Mouse (Mus musculus): ENCODE results near the gene Tmem268.

The Tmem268 gene

DNA sequence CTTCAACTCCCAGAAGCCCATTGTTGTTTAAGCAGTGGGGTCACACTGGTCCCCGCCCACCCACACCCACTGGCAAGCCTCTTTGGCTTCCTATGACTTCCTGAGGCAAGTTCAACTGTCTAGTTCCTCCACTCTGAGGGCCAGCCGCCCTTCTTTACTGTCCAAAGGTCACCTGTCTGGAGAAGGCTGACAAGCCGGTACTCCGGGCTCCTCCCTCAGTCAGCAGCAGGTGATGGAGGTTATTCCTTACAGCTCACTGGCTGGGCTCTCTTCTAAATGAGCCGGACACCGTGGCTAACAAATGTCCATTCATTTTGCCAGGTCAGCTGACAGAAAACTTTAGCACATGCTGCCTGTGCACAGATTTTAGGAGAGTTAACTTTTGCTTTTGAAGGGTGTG, 42.2 kb downstream of the Tmem268 start:
- DNase-seq (ENCODE audit: low read depth, low spot score), result no peak

DNA sequence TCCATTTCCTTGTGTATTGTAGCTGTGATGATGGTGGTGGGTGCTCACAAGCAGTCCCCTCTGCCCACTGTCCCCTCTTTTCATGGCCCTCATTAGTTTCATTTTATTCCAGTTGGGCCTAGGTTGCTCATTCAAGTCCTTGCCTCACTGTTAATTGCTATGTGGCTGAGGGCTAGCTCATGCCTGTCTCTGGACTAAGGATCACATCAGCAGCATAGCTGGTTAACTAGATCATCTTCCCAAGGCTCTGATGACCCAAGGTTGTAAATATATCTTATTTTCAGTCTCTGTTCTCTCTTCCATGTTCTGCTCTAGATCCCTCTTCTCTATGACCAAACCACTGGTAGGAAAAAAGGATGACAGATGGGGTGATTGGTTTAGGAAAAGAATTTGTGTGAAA, 42.7 kb downstream of the Tmem268 start:
- DNase-seq (ENCODE audit: low read depth, low spot score), result no peak

DNA sequence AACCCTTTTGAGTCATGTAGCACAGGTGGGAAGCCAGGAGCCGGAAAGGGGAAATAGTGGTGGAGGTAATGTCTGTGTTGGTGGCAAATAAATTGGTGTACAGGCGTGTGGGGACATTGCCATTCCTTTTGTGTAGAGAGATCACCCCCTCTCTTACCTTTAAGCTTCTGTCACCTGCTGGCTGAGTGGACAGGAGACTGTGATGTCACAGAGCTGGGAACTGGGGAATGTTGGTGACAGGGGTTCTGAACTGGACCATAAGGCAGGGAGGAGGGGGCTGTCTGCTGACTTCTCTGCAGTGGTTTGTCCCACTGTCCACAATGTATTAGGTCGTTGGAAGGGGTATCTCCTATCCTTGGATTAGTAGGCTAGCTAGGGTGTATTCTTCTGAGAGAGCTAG, 46.4 kb downstream of the Tmem268 start, which contains the start of gene Gm11213:
Gm11213 (minus strand) TSS at position 317 of the 400 bp plus-strand sequence.
- DNase-seq (ENCODE audit: low read depth, low spot score), result no peak

DNA sequence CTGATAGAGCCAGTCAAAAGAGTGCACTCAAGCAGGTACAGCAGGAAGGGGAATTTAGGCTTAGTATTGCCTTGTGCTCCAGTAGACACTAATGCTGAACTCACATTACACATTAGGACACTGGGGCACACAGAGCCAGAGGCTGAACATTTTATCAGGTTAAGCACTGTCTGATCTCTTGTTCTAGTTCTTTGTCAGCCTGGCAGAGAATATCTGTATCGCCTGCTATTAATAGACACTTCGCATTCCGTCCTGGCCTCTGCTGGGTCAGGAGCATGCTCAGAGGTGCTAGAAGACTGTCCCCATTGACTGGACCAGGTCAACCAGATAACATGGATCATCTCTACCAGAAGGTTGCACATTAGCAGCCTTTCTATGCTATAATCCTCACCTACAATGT, 47.0 kb downstream of the Tmem268 start:
- DNase-seq (ENCODE audit: low read depth, low spot score), result no peak

DNA sequence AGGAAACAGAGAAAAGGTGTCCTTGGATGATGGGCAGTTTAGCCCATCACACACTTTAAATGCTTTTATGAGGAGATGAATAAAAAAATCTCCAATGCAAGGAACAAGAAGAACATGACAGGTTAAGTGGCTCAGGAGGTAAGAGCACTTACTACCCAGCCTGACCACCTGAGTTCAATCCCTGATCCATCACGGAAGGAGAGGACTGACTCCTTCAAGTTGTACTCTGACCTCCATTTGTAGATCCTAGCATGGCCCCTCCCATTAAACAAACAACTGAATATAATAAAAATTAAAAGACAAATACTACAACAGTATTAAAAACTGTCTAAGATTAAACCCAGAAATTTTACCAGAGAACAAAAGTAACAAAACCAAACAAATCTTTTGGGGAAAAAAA, 47.4 kb downstream of the Tmem268 start:
- DNase-seq (ENCODE audit: low read depth, low spot score), result no peak

DNA sequence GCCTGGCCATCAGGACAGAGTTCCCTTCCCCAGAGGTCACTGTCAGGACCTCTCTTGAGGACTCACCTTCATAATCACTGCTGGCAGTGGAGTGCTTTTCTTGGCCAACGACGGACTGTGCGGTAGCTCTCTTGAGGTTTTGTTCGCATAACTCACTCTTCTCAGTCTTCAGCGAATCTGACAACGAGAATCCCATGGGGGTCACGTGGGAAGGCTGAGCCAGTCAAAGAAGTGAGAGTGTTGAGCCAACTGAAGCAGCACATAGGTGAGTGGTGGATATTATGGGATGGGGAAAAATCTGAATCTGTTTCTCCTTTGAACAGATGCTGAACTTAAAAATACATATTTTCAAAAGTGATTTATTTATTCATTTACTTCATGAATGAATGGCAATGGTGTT, 49.8 kb downstream of the Tmem268 start:
- DNase-seq (ENCODE audit: low read depth, low spot score), result no peak

DNA sequence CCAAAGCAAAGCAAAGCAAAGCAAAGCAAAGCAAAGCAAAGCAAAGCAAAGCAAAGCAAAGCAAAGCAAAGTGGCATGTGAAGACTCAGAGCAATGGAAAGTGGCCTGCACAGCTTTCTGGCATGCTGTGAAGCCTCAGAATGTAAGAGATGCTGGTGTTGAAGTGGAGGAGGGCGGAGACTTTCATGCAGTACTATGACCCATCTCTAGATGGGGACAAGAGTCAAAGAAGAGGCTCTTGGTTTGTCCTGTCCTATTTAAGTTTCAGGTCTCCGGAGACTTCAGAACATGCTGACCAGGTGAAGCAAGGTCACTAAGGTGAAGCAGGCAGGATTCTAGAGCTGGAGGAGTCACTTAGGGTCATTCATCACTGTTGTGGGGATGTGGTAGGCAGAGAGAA, 63.3 kb downstream of the Tmem268 start:
- DNase-seq (ENCODE audit: low read depth, low spot score), result peak; percentile 8

DNA sequence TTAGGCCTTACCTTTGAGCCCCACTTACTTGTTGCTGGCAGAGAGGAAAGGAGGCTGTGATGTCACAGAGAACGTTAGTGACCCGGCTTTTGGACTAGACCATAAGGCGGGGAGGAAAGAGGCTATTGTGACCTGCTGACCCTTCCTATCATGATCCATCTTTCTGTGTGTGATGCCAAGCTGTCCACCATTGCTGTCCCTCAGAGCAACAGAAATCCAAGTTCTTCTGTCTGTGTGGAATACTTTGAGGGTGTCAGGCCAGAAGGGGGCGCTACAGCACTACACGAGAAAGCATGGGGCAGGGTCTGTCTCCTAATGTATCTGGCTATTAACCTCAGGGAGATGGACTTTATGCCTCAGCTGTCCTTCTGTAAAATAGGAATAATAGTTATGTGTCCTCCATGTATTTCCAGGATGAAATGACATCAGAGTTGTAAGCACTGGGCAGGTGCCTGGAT, 63.8 kb downstream of the Tmem268 start, which contains the start of gene Tex48:
Tex48 (minus strand) TSS at position 51 of the 458 bp plus-strand sequence.
- no peak for DNase-seq (ENCODE audit: low read depth, low spot score)

DNA sequence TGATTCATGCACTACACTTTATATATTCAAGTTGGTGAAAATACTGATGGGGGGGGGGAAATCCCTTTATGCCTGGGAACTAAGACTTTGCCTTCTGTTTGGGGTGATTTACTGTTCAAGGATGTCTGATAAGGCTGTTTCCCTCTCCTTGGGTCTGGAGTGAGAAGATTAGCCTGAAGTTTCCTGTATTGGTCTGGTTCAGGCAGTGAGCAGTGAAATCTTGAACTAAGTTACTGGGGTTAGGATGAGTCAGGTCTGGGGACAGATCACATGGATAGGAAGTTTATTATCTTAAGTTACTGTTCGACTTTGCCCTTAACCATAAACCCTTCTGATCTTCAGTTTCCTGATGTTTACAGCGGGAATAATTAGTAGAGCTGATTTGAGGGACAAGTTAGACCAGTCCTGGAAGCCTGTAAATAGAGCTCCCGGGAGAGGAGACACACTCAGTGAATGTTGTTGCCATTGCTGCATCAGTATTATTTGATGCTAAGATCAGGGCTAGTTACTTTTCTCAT, 67.0 kb downstream of the Tmem268 start:
- DNase-seq (ENCODE audit: low read depth, low spot score), result no peak

DNA sequence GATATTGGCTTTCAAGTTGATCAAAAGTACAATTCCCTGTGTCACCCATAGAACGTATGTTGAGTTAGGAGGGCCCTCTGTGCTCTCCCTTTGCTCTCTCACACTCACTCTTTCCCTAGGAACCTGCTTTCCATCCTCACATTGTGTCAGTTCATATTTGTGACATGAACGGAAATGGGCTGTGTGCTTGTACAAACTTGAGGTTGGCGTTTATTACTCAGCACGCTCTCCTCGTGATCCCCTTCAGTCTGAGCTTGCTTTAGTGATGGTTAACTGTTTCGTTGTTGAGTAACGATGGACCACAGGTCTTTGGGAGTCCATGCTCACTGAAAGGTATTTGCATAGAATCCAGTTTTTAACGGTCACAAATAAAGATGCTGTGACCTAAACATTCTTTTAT, 68.5 kb downstream of the Tmem268 start:
- DNase-seq (ENCODE audit: low read depth, low spot score), result no peak

DNA sequence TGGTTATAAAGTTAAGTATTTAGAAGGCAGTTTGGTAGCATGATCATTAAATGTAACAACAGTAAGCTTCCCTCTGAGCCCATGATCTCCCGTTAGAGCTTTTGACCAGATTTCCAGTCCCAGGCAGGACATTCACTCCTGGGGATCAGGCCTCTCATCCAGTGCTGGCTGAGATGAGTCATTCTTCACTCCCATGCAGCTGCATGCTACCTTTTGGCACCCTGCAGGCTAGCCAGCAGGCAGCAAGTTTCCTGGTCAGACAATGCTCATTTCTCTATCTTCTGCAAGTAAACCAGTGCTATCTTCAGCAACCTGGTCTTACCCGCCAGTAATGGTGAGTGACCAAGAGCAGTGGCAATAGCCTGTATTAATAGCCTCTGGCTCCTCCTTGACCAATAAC, 74.6 kb downstream of the Tmem268 start:
- no peak for DNase-seq (ENCODE audit: low read depth, low spot score)
